Mouse (Mus musculus): ENCODE results near the gene Fndc3b. TPM values are rescaled to one million over a fixed set of nuclear protein-coding genes. Genes with fewer than 3 reads are reported as not detected.
A peak's percentile ranks its signal among the peaks of the same experiment; 100 is the strongest.

Fndc3b gene
- polyA plus RNA-seq, 1 experiment from 2014 or later, result 12.8 TPM

- DNase-seq (ENCODE audit: low spot score), result peak; percentile 14
- 0 out of 2 replicates have a peak, but pooled peaks cover 4% of the 10 kb centered on the region for H3K4me1 ChIP-seq (replicated peaks; ENCODE audit: control insufficient read depth, insufficient read depth, low read length)
- H3K36me3 ChIP-seq (ENCODE audit: control insufficient read depth, insufficient read depth, low read length), result no peaks in the 10 kb centered on the region
- ATAC-seq (ENCODE audit: low FRiP score), result no peak
- no peak overlapping the region for H3K9ac ChIP-seq (ENCODE audit: low read depth, low read length)
- H3K9me3 ChIP-seq (ENCODE audit: control insufficient read depth, low read length), result no peaks in the 10 kb centered on the region
- peak overlapping the region; percentile 22 for H3K4me3 ChIP-seq (ENCODE audit: low read depth, low read length)
- H3K4me2 ChIP-seq (replicated peaks; ENCODE audit: low read depth, low read length), result peak overlapping the region; percentile 45
- 3% methylated on average over 20 of the region's 20 CpGs for WGBS
- H3K27ac ChIP-seq (ENCODE audit: low read depth, low read length), result no peak overlapping the region
- H3K27me3 ChIP-seq (ENCODE audit: control insufficient read depth, insufficient read depth, low read length), result peaks cover 37% of the 10 kb centered on the region
Observed at GRCm38 (mm10) chr3:27370582-27371275, 340.4 kb downstream of the Fndc3b start.

GRCm38 (mm10) chr3:27370125-27370524, 341.0 kb downstream of the Fndc3b start:
- Histone ChIP-seq H3K9ac (ENCODE audit: low read depth, low read length) (no peak overlapping the region), H3K9me3 (ENCODE audit: control insufficient read depth, low read length) (no peaks in the 10 kb centered on the region), H3K4me3 (ENCODE audit: low read depth, low read length) (no peak overlapping the region), H3K4me2 (replicated peaks; ENCODE audit: low read depth, low read length) (no peak overlapping the region), H3K36me3 (ENCODE audit: control insufficient read depth, insufficient read depth, low read length) (no peaks in the 10 kb centered on the region), H3K27me3 (ENCODE audit: control insufficient read depth, insufficient read depth, low read length) (peaks cover 37% of the 10 kb centered on the region), H3K27ac (ENCODE audit: low read depth, low read length) (no peak overlapping the region), H3K4me1 (replicated peaks; ENCODE audit: control insufficient read depth, insufficient read depth, low read length) (0 out of 2 replicates have a peak, but pooled peaks cover 4% of the 10 kb centered on the region)
- DNase-seq (ENCODE audit: low spot score) (peak; percentile 81), ATAC-seq (ENCODE audit: low FRiP score) (no peak)
- WGBS, result 4% methylated on average over 10 of the region's 10 CpGs

Other genes with a start within 250 kb of the Fndc3b start
- gene Tmem212, start 185.1 kb upstream of the Fndc3b start, polyA plus RNA-seq (2014; fragmentation: Nextera tagmentation; extraction: Ambion mirVana), result not detected in 2 replicates
- gene Pld1, start 227.4 kb upstream of the Fndc3b start, polyA plus RNA-seq (2014; fragmentation: Nextera tagmentation; extraction: Ambion mirVana), result 3.9 and 4.5 TPM in 2 replicates

Data from hindbrain, embryonic 11.5 days (tissue).